Mouse (Mus musculus) liver, embryonic 11.5 days (tissue): Measurements from ENCODE around the gene A930002H24Rik. TPM values are rescaled to one million over a fixed set of nuclear protein-coding genes. Genes with fewer than 3 reads are reported as not detected.

Source experiments
- ATAC-seq: fragments of 200-750 bp; cut with Nextera tagmentation; replicated peaks from 2 replicates; pipeline ENCODE4 v1.8.0; 2017; ENCODE audit warnings: moderate number of reproducible peaks, mild to moderate bottlenecking, moderate TSS enrichment, moderate library complexity; ENCODE audit not compliant: low FRiP score
- DNase-seq: peaks from one replicate; pipeline ENCODE4 v3.0.0-alpha.2; 2017; ENCODE audit warnings: low spot score
- H3K27ac ChIP-seq: fragments of 300-500 bp; sonication (generic); 2 replicates; pipeline ENCODE4 v1.5.1; 2014; ENCODE audit warnings: mild to moderate bottlenecking, low read depth, low read length, control low read depth
- H3K27me3 ChIP-seq: fragments of 300-500 bp; sonication (generic); replicated peaks from 2 replicates; pipeline ENCODE4 v1.6.1; 2014; ENCODE audit warnings: low read length, mixed read lengths; ENCODE audit not compliant: control insufficient read depth, insufficient read depth
- H3K36me3 ChIP-seq: fragments of 300-500 bp; sonication (generic); 2 replicates; pipeline ENCODE4 v1.6.1; 2014; ENCODE audit warnings: mild to moderate bottlenecking, low read length, moderate library complexity, mixed read lengths; ENCODE audit not compliant: control insufficient read depth, insufficient read depth
- H3K4me1 ChIP-seq: fragments of 300-500 bp; sonication (generic); replicated peaks from 2 replicates; pipeline ENCODE4 v1.6.1; 2014; ENCODE audit warnings: low read length, mixed read lengths; ENCODE audit not compliant: control insufficient read depth, insufficient read depth
- H3K4me2 ChIP-seq: fragments of 300-500 bp; sonication (generic); 2 replicates; pipeline ENCODE4 v1.6.1; 2014; ENCODE audit warnings: mild to moderate bottlenecking, control low read depth, moderate library complexity
- H3K4me3 ChIP-seq: fragments of 300-500 bp; sonication (generic); 2 replicates; pipeline ENCODE4 v1.5.1; 2014; ENCODE audit warnings: low read depth, low read length, control low read depth
- H3K9ac ChIP-seq: fragments of 300-500 bp; sonication (generic); 2 replicates; pipeline ENCODE4 v1.6.1; 2014; ENCODE audit warnings: low read depth, low read length, control low read depth
- H3K9me3 ChIP-seq: fragments of 300-500 bp; sonication (generic); 2 replicates; pipeline ENCODE4 v1.6.1; 2016; ENCODE audit warnings: low read length, inconsistent platforms, mixed read lengths; ENCODE audit not compliant: control insufficient read depth
- WGBS: fragments of 180-500 bp; shearing (Covaris S2); extraction: QIAGEN DNeasy Blood & Tissue Kit; methylation state at CpG from one replicate; pipeline ENCODE4 v1.1.7; 2014; 5-methylcytosine and 5-hydroxymethylcytosine counted together
- polyA plus RNA-seq: library from polyadenylated mRNA; unstranded; fragments of >200 nt; fragmentation: Nextera tagmentation; extraction: Ambion mirVana; gene quantifications from 2 replicates; pipeline ENCODE4 v1.2.1, GENCODE M21; 2014

Gene A930002H24Rik
- polyA plus RNA-seq, 1 experiment from 2014 or later: 1.8 TPM

DNA sequence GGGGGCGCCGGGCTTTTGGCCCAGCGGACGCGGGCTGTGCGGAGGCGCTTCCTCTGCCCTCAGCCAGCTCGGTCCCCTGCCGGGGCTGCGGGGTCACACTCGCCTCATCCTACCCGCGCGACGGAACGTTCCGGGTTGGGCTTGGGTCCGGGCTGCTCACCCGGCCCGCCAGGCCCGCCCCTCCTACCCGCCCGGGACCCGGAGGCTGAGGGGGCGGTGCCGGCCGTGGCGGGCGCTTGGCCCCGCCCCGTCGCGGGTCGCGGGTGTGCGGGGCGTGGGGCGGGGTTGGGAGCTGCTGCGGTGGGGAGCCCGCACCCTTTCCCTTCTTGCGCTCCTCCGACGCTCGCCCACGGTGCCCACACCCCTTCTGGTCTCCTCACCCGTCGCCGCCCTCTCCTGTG, 580 bp upstream of the A930002H24Rik start:
- Histone ChIP-seq H3K27me3 (no peaks in the 10 kb centered on the region), H3K4me3 (peak overlapping the region; percentile 95)
- under 1% methylated on average over 43 of the region's 48 CpGs for WGBS

DNA sequence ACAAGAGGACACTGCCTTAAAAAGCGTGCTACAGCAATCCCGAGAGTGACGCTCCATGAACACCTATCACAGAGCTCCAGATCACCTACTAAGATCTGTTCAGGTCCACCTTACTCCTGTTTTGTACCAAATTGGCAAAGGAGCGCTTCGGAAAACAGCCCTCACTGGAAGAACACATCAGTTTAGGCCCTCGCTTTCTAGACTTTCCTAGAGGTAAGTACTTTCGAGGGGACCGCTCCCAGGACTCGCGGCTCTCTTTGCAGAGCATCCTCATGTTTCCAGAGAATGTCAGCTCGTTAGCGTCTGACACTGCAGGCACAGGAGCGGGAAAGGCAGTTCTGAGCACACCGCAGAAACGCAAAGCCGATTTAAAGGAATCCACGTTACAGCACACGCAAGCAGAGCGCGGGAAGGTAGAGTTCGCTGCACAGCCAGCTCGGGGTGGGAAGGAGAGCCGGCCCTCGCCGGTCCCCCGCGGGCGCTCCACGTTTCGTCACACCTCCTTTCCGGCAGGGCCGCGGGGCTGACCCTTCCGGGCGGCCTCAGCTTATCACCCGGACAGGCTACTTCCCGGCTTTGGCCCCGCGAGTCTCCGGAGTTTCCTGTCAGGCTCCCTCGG, 470 bp downstream of the A930002H24Rik start, which contains the start of gene Fer:
Fer (plus strand) TSS at position 51 of the 619 bp plus-strand sequence.
- Histone ChIP-seq H3K9ac (peak within 1 kb of the TSS; percentile 88), H3K27me3 (no peaks in the 10 kb centered on the region), H3K4me3 (peak within 1 kb of the TSS; percentile 95), H3K27ac (peak within 1 kb of the TSS; percentile 85), H3K4me2 (peak within 1 kb of the TSS; percentile 99), H3K9me3 (no peaks in the 10 kb centered on the region), H3K4me1 (peaks cover 11% of the 10 kb centered on the region; the same call in 1 of the 2 replicates), H3K36me3 (no peaks in the 10 kb centered on the region)
- WGBS: 2% methylated on average over 41 of the region's 41 CpGs
- ATAC-seq (peak; percentile 42), DNase-seq (no peak)

More for the DNA sequence above, 580 bp upstream of the A930002H24Rik start:
- H3K9ac ChIP-seq: peak overlapping the region; percentile 88
- DNase-seq: no peak
- H3K36me3 ChIP-seq: no peaks in the 10 kb centered on the region
- ATAC-seq: peak; percentile 67
- H3K4me2 ChIP-seq: peak overlapping the region; percentile 92
- H3K27ac ChIP-seq: peak overlapping the region; percentile 74
- no peaks in the 10 kb centered on the region for H3K9me3 ChIP-seq
- H3K4me1 ChIP-seq: peaks cover 11% of the 10 kb centered on the region; the same call in 1 of the 2 replicates

DNA sequence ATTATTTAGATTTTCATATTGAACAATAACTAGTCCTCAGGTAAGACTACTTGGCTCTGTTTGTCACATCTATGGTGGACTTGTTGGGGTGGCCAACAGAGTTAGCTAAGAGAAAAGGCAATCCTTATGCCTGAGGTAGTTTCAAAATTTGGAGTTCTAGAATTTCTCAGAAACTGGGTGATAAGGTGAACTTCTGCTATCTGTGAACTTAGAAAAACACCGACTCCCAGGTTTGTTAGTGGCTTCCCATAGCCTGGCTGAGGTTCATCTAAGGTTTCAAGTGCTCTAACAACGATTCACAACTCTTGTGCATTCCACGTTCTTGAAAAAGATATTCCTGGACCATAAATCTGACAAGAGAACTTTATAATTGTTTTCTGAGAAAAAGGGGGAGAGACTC, 1.2 kb downstream of the A930002H24Rik start:
- peaks cover 11% of the 10 kb centered on the region; the same call in 1 of the 2 replicates for H3K4me1 ChIP-seq
- WGBS: 32% methylated on average over 3 of the region's 3 CpGs

DNA sequence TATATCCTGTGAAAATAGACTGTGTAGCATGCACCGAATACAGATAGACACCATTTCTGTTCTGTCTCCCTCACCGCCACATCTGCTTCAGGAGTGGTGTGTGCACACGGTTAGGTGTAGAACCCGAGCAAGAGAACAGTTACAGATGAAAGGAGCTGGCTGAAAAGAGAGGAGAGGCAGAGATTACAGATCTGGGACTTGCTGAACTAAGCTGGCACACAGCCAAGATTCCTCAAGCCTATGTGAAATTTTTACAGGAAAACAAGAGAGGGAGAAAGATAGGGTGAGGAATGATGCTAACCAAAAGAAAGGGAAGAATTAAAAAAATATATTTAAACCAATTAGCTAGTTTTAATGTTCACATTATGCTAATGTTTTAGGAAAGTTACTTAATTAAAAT, 2.6 kb downstream of the A930002H24Rik start:
- H3K27me3 ChIP-seq: no peaks in the 10 kb centered on the region
- H3K27ac ChIP-seq: no peak overlapping the region
- peaks cover 11% of the 10 kb centered on the region; the same call in 1 of the 2 replicates for H3K4me1 ChIP-seq
- 79% methylated on average over 4 of the region's 4 CpGs for WGBS
- H3K36me3 ChIP-seq: no peaks in the 10 kb centered on the region
- H3K4me2 ChIP-seq: no peak overlapping the region
- DNase-seq (no peak), ATAC-seq (no peak)
- no peak overlapping the region for H3K9ac ChIP-seq
- H3K9me3 ChIP-seq: no peaks in the 10 kb centered on the region
- H3K4me3 ChIP-seq: no peak overlapping the region

More for the DNA sequence above, 1.2 kb downstream of the A930002H24Rik start:
- no peak for DNase-seq
- no peak for ATAC-seq
- Histone ChIP-seq H3K4me3 (no peak overlapping the region; the same call in 1 of the 2 replicates), H3K4me2 (peak overlapping the region; percentile 99), H3K27ac (no peak overlapping the region), H3K36me3 (no peaks in the 10 kb centered on the region), H3K27me3 (no peaks in the 10 kb centered on the region), H3K9ac (no peak overlapping the region), H3K9me3 (no peaks in the 10 kb centered on the region)

DNA sequence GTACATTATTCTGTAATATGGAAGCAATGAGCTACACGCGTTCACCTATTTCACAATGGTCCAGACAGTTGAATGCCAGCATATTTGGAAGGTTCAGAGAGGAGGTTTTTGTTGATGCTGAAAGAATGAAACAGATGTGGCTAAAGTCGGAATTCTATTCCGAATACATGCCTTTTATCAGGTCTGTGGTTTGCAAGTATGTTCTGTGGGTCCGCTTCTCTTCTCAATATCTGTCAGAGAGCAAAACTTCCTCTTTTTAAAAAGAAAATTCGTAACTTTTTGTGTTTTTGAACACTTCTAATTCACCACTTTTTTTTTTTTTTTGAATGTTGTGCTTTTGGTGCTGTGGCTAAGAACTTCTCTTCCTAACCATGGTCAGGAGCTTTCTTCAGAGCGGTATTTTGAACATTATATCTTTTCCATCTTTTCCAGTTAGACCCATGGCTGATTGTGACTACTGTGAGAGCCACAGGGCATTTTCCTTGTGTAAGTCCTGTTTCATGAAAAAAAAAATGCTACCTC, 6.5 kb downstream of the A930002H24Rik start:
- Histone ChIP-seq H3K4me2 (peak overlapping the region; percentile 24; the same call in 1 of the 2 replicates), H3K27ac (no peak overlapping the region), H3K9me3 (no peaks in the 10 kb centered on the region), H3K4me3 (no peak overlapping the region), H3K9ac (no peak overlapping the region), H3K36me3 (no peaks in the 10 kb centered on the region), H3K4me1 (peaks cover 2% of the 10 kb centered on the region; the same call in 1 of the 2 replicates), H3K27me3 (no peaks in the 10 kb centered on the region)
- ATAC-seq (no peak), DNase-seq (no peak)
- 55% methylated on average over 7 of the region's 7 CpGs for WGBS

DNA sequence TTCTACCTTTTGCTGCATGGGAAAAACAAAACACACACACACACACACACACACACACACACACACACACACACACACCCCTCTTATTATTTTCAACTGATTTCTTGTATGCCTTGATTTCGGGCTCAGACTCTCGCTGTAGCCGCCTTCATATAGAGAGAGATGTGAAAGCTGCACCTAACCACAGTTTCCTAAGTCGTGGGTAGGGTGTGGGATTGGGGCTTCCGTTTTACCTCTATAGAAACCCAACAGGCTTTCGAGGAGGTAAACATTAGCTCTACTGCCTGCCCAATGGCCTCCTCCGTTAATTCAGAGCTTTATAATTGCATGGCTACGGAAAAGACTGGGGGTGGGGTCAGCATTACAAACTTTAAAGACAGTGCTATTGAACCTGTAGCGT, 13.6 kb downstream of the A930002H24Rik start:
- DNase-seq (no peak), ATAC-seq (no peak; the same call in 1 of the 2 replicates)
- Histone ChIP-seq H3K4me1 (no peaks in the 10 kb centered on the region), H3K4me3 (peak overlapping the region; percentile 65; the same call in 1 of the 2 replicates), H3K4me2 (peak overlapping the region; percentile 65), H3K9me3 (no peaks in the 10 kb centered on the region), H3K27ac (no peak overlapping the region), H3K9ac (peak overlapping the region; percentile 20; the same call in 1 of the 2 replicates), H3K36me3 (no peaks in the 10 kb centered on the region), H3K27me3 (no peaks in the 10 kb centered on the region)
- 50% methylated on average over 9 of the region's 9 CpGs for WGBS

DNA sequence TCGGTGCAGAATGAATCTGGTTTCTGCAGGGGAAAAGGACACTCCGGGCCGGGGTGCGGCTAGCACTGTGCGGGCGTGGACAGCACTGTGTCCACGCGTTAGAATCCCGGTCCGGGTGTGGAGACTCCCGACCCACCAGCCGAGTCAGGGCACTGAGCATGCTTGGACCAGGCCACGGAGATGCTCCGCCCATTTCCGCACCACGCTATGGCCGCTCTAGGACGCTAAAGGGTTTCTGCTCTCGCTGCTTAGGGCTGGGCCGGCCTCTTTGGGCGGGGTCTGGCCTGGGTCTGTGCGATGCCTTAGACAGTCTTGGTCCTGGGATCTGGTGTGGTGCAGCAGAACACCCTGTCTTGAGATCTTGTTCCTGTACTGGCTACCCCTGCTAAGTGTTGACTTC, 14.0 kb downstream of the A930002H24Rik start:
- H3K9me3 ChIP-seq: no peaks in the 10 kb centered on the region
- peak; percentile 83 for DNase-seq
- peak overlapping the region; percentile 65 for H3K4me2 ChIP-seq
- H3K36me3 ChIP-seq: no peaks in the 10 kb centered on the region
- peak overlapping the region; percentile 65 for H3K4me3 ChIP-seq
- no peak overlapping the region for H3K27ac ChIP-seq
- H3K9ac ChIP-seq: peak overlapping the region; percentile 76
- no peaks in the 10 kb centered on the region for H3K27me3 ChIP-seq
- no peaks in the 10 kb centered on the region for H3K4me1 ChIP-seq
- WGBS: under 1% methylated on average over 22 of the region's 22 CpGs
- ATAC-seq: peak; percentile 100

DNA sequence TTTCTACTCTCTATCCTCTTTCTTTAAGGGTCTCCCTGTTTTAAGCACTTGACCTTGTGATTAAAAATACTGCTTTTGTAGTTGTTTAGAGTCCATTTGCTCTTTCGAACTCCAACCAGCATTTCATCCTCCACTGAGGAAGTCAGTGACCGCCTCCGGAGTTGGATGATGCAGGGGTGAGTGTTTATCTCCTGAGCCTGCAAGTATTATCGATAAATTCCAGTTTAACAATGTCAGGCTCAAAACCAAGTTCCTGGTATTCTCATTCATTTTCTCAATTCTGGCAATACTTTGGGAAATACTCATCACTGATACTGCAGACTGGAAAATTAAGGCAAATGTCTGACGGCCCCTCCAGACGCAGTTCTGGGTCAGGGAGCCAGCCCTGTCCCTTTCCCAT, 14.4 kb downstream of the A930002H24Rik start:
- H3K27ac ChIP-seq: no peak overlapping the region

More for the DNA sequence above, 14.4 kb downstream of the A930002H24Rik start:
- WGBS: 3% methylated on average over 6 of the region's 6 CpGs
- ATAC-seq (peak; percentile 48), DNase-seq (no peak)
- Histone ChIP-seq H3K27me3 (no peaks in the 10 kb centered on the region), H3K9ac (peak overlapping the region; percentile 76), H3K36me3 (no peaks in the 10 kb centered on the region), H3K4me1 (no peaks in the 10 kb centered on the region), H3K4me2 (peak overlapping the region; percentile 65), H3K9me3 (no peaks in the 10 kb centered on the region), H3K4me3 (peak overlapping the region; percentile 65)
